Mouse (Mus musculus) heart, postnatal 10 days (tissue): Measurements from ENCODE around the gene Rrad. TPM values are rescaled to one million over a fixed set of nuclear protein-coding genes. Genes with fewer than 3 reads are reported as not detected.
A peak's percentile ranks its signal among the peaks of the same experiment; 100 is the strongest.
"Not testable (repeated sequence)": the region's sequence is repeated elsewhere in the genome, so short reads cannot be mapped to it uniquely, and the experiment has no call there.

Experiments
- DNase-seq, 2 experiments: peaks; one replicate each; pipeline ENCODE4 v3.0.0; 2021
- intact Hi-C: fragments of 180-260 bp; cut with DNase I; formaldehyde crosslinking; loops from one replicate; pipeline ENCODE4 v1.15.1; 2025
- total RNA-seq, 2 experiments: library from RNA; stranded (reverse); gene quantifications; 2 replicates each; pipeline ENCODE4 v1.2.3; 2021

Rrad gene
- total RNA-seq: 100 to 1,000 TPM; 221 to 337 TPM

- intact Hi-C loops: no loop called here
Observed at GRCm38 (mm10) chr8:104630981-104631663, at the start of gene Rrad. Gene Rrad (minus strand): TSS chr8:104631327.

GRCm38 (mm10) chr8:104655614-104656013 lies 24.5 kb upstream of the Rrad start:
- intact Hi-C loops: loop anchor here (2.0 to 10.0 kb wide), 5 partner anchors 53 to 632 kb away; partner anchors contain the start of gene 4931428F04Rik
- DNase-seq: no peak

More at GRCm38 (mm10) chr8:104630981-104631663, at the start of gene Rrad:
- DNase-seq: peak; percentile 83 to 85

GRCm38 (mm10) chr8:104654984-104655383 lies 23.9 kb upstream of the Rrad start:
- intact Hi-C loops: loop anchor here (2.0 to 10.0 kb wide), 5 partner anchors 52 to 632 kb away; partner anchors contain the start of gene 4931428F04Rik
- peak; percentile 82 to 89 for DNase-seq

GRCm38 (mm10) chr8:104644187-104644586 lies 13.1 kb upstream of the Rrad start:
- not testable (repeated sequence) for DNase-seq
- intact Hi-C loops: loop anchor here (1.0 kb wide), 1 partner anchor 42 kb away; no protein-coding TSS in a partner anchor

GRCm38 (mm10) chr8:104642324-104642654 lies 11.2 kb upstream of the Rrad start:
- DNase-seq: no peak
- intact Hi-C loops: no loop called here

- peak; percentile 93 for DNase-seq
- intact Hi-C loops: no loop called here
Observed at GRCm38 (mm10) chr8:104641426-104642323, 10.5 kb upstream of the Rrad start, which contains the start of gene Ciao2b. Gene Ciao2b (minus strand): TSS chr8:104641965.

- intact Hi-C loops: no loop called here
- no peak for DNase-seq
Observed at GRCm38 (mm10) chr8:104640831-104641370, 9.8 kb upstream of the Rrad start.

- intact Hi-C loops: no loop called here
- DNase-seq: no peak
Observed at GRCm38 (mm10) chr8:104640241-104640640, 9.1 kb upstream of the Rrad start.

GRCm38 (mm10) chr8:104638010-104638409 lies 6.9 kb upstream of the Rrad start:
- intact Hi-C loops: no loop called here

GRCm38 (mm10) chr8:104635004-104635710 lies 4.0 kb upstream of the Rrad start:
- peak; percentile 4 to 5 for DNase-seq
- intact Hi-C loops: no loop called here

More at GRCm38 (mm10) chr8:104638010-104638409, 6.9 kb upstream of the Rrad start:
- no peak for DNase-seq

- DNase-seq: peak; percentile 64 to 71
- intact Hi-C loops: no loop called here
Observed at GRCm38 (mm10) chr8:104633156-104633744, 2.1 kb upstream of the Rrad start.

GRCm38 (mm10) chr8:104632486-104632885 lies 1.4 kb upstream of the Rrad start:
- no peak for DNase-seq
- intact Hi-C loops: no loop called here

- peak; percentile 37 to 61 for DNase-seq
- intact Hi-C loops: no loop called here
Observed at GRCm38 (mm10) chr8:104631975-104632374, 848 bp upstream of the Rrad start.

GRCm38 (mm10) chr8:104630574-104630973 lies 553 bp downstream of the Rrad start:
- intact Hi-C loops: no loop called here
- peak; percentile 50 to 54 for DNase-seq

- intact Hi-C loops: no loop called here
- DNase-seq: no peak
Observed at GRCm38 (mm10) chr8:104630111-104630479, 1.0 kb downstream of the Rrad start.

GRCm38 (mm10) chr8:104629306-104630110 lies 1.6 kb downstream of the Rrad start:
- peak; percentile 89 to 91 for DNase-seq
- intact Hi-C loops: loop anchor here (1.0 kb wide), 1 partner anchor 19 kb away; no protein-coding TSS in a partner anchor

GRCm38 (mm10) chr8:104628402-104628801 lies 2.7 kb downstream of the Rrad start:
- DNase-seq: peak; percentile 63 to 78
- intact Hi-C loops: no loop called here

- intact Hi-C loops: no loop called here
- DNase-seq: no peak
Observed at GRCm38 (mm10) chr8:104627065-104627740, 3.9 kb downstream of the Rrad start.

GRCm38 (mm10) chr8:104624161-104624560 lies 7.0 kb downstream of the Rrad start, which contains the start of gene Cdh16:
Gene Cdh16 (minus strand): TSS chr8:104624396.
- DNase-seq: no peak
- intact Hi-C loops: no loop called here
